Mouse (Mus musculus) fat pad, adult 2 months (tissue): ENCODE data around the gene Fstl1.

Source experiments
- DNase-seq: peaks from one replicate; pipeline ENCODE4 v3.0.0-alpha.2; 2011; ENCODE audit warnings: low read depth, low spot score; ENCODE audit errors: extremely low read depth

The Fstl1 gene

DNA sequence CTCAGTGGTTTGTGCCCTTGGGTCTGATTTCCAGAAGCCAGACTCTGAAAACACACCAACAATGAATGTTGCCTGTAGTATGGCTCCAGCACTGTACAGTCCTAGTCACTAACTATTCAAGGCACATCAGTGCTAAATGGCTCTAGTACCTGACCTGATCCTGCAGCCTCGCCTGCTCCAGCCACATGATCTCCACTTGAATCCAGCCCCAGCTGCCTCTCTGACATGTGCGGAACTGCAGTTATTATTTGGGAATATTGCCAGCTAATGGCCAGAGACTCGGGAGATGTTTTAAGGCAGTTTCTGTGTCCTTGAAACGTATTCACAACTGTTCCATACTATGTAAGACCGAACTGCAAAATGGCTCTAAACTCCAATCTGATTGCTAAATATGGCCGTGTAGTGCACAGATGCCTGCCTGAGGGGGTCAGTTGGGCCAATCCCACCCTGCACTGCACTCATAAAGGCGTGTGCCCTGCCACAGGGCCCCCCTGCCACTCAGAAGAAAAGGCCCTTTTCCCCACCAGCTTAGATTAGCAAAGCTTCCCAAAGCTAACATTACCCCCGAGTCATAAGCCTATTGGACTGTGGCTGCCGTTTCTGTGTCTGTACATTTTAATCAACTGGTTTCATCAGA, 11.0 kb downstream of the Fstl1 start:
- no peak for DNase-seq

DNA sequence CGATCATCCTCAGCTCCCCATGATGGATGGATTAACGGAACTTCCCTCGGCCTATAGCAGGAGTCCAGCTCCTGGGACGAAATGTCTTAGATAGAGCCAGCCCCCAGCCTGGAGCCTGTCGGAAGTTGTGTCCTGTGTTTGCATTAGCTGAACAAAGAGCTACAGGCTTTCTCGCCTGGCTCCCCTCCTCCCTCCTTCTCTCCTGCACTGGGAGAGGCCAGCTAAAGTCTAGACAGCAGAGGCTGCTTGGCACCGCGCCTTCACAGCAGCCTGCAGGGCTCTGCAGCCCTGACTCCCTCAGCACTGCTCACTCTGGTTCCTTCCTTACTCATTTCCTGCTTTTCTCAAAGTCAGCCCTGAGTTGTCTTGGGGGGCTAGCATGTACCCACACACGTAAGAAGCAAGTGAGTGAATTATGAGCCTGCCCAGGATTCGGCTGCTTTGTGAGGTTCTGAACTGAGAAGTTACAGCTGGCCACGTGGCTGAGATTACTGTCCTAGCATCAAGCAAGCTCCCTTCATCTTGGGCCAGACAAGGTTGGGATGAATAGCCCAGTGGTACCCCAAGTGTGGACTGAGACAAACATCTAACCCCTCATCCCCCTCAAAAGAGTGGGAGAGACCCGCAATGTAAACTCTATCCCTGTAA, 11.8 kb downstream of the Fstl1 start:
- DNase-seq, result no peak

DNA sequence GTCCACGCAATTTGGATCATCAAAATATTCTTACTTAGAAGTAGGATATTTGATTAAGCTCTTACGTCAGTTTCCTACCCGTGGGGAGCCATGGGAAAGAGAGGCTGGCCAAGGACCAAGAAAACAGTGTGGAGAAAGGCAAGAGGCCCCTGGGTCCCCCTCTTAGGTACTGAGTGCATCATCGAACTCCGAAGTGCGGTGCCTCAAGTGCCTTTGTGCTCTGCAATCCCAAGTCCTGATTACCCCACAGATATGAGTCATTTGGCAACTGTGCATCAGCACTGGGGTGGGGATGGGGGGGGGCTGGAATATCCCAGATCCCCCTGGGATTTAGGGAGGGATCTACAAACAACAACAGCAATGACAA, 12.3 kb downstream of the Fstl1 start:
- no peak for DNase-seq

DNA sequence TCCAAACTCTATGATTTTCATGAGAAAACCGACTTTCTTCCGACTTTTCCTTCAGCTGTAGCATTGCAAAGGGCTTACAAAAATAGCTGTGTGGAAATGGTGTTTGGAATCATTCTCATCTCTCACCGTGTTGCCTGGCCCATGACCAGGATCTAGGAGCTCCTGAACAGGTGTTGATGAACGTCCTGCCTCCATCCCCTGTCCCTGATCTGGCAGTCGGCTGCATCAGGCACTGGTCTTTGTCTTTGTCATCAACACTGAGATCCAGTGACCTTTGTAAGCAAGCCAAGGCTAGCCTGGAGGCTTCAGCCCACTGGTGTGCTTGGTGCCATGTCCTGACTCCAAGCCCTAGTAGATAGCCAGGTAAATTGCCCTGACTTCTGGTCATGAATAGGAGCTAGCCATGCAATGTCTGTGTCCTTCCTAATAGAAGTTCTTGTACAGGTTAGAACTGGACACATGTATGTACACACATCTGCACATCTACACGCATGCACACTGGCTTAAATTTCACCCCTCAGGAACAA, 12.8 kb downstream of the Fstl1 start:
- no peak for DNase-seq

DNA sequence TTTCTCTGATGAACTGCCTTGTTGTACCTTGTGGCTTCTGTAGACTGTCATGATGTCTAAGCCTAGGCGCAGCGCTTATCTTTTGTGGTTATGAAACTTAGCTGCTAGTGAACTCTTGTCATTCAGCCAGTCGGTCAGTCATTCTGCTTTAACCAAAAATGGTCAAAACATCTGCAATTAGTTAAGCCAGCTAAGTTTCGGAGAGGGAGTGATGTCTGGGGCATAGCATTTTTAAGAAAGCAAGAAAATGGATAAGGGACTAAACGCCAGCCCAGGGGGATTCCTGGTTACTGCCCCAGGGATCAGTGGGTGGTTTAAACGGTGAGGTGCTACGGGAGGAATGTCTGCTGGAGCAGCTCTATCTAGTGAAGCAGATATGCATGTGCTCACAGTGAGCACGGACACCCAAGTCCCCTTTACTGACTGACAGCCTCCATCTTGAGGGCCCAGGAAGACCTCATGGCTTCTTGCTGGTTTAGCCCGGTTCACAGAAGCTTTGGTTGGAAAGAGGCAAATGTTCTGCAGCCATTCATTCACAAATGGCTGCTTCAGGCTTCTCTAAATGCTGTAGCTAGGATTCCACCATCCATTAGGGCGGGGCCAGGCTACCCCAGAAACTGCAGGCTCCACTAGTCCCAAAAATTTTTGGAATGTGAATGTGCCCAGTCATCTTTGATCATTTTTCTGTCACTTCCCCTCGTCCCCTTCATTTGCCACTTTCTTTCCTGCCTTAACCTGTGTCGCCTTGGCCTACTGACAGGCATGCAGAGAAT, 13.5 kb downstream of the Fstl1 start:
- no peak for DNase-seq

DNA sequence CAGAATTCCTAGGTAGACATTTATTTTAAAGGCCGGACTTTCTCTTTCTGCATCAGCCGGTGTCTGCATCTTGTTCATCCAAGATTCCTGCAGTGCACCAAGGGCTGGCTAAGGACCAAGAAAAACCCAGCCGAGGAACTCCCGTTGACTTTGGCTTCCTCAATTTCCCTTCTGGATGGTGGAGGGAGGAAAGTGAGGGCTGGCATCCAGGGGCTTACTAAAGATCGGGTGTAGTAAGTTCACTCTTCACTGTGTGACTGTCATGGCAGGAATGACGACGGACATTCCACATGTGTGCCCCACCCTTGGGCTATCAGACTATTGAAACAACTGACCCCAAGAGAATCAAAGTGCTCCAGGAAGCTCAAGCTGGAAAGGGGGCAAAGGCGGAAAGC, 14.1 kb downstream of the Fstl1 start:
- DNase-seq, result no peak

DNA sequence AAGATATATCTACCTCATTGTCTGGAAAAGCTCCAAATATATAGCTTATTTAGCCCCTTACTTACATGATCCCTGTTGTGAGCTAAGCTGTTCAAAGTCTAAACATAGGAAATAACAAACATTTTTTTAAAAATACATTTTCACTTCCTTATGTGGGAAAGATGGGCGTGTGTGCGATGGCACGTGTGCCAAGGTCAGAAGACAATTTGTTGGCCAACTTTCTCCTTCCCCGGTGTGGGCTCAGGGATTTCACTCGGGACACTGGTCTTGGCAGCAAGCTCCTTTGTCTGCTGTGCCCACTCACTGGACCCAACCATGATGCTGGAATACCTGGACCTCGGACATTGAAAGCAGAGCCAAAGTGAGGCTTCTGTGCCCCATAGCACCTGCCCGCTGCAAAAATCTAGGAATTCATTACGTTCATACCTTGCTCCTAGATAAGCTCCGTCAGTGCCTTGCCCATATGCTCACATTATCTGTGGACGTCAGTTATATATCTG, 19.0 kb downstream of the Fstl1 start:
- DNase-seq, result no peak

DNA sequence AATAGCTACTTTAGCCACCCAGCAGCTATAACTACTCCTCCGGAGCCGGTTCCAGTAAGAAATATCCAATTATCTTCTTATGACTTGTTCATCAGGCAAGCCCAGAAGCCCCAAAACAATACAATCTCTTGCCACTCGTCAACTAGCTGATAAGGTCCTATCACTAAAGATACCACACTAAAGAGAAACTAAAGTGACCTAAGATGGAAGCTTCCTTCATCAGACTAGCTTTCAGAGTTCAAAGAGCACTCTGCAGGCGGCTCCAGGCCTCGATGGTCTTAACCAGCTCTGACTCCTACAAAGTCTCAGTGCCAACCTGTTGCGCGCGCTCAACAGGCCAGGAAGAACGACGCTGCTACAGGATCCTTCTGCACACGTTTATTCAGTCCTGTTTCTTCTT, 19.6 kb downstream of the Fstl1 start:
- DNase-seq, result no peak

DNA sequence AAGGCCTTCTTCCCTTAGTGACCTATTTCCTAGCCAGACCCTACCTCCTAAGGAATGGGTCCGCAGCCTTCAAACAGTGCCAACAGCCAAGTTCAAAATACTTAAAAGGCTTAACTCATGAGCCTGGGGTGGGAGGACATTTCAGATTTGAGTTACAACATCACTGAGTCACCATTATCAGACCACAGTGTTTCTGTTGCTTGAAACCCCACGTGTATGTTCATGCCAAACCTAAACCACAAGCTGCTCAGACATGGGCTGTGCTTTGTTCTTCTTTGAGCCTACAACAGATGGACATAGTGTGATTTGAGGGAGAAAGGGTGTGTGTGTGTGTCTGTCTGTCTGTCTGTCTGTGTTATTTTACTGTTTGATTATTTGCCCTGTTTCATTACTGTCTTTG, 24.4 kb downstream of the Fstl1 start:
- DNase-seq, result no peak

DNA sequence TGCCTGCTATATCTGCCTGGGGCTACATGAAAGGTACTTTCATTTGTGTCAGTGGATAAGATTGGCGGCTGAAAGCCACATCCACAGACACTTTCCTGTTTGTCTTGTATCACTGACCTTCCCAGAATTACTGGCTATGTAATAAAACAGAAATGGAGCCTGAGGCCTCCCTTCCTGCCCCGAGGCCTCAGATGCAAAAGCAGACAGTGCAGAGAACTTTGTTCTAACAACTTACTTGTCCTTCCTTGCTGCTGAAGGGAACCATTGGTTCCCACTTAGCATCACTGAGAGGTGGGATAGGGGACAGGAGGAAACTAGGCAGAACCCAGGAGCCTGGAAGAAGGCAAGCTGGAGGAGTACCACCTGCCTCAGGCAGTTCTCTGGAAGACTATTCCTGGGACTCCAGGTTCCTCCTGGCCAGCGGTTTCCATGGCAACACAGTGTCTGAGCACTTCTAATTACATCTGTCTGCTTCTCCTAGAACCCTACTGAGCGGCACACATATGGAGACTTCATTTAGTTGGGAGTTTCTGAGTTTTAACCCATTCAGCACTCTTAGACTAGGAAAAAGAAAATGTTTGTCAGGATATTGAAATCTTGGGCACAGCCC, 26.1 kb downstream of the Fstl1 start:
- no peak for DNase-seq

DNA sequence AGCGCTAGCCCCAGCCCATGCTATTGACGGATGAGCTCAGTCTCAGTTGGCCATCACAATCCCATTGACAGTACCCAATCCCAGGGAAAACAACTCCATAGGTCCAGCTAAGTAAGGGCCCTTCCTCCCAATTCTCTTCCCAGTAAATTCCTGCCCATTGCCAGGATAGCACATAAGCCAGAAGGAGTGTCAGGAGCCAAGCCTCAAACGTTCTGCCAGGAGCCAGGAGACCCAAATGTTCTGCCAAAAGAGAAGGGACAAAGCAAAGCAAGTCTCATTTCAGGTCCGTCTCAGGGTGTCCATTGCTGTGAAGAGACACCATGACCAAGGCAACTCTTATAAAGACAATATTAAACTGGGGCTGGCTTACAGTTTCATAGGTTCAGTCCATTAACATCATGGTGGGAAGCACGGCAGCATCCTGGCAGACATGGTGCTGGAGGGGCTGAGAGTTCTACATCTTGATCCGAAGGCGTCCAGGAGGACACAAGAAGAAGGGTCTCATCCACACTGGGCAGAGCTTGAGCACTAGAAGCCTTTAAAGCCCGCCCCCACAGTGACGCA, 26.8 kb downstream of the Fstl1 start:
- DNase-seq, result no peak

DNA sequence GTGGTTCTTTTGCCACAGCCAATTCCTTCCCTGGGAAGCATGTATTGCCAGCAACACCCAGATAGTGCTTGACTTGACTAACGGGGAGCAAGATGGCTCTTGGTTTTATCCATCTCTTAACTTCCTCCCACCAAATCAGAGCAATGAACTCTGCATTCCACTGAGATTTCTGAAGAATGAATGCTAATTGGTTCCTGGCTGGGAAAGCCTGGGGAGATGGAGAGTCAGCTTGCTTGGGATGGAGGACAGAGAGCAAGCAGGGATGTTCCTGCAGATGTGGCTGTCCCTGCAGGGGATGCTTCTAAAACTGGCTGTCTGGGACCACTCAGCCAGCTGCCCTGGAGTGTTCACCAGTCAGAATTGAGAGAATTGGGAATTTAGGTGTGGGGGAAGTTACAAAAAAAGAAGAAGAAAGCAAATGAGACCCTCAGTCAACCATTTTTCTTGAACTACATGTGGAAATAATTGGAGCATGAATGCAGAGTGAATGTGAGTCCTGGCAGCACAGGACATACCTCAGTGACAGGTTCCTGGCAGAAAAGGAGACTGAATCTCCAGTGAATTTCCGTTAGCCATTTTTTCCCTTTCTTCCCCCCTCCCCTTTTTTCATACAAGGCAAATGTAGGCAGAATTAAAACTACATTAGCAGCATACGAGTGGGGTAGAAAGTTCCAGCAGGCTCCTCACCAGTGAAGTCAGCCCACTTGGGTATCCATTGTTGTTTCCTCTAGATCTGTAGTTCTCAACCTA, 29.2 kb downstream of the Fstl1 start:
- no peak for DNase-seq

DNA sequence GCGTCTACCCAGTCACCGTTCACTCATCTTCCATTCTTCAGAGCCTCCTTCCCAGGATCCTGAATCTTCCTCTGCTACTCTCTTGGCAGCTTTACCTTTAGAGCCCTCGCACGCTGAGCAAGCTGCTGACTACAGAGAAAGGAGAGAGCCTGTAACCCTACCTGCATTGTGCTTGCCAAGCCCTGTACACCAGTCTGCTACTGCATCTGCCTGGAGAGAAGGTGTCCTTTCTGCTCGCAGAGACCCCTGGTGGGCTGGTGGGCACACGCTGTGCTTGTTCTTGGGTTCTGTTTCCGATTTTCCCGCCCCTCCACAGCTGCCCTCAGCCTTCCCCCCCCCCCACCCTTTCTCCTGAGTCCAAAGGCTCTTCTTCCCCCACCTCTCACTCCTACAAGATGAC, 30.6 kb downstream of the Fstl1 start:
- DNase-seq, result no peak

DNA sequence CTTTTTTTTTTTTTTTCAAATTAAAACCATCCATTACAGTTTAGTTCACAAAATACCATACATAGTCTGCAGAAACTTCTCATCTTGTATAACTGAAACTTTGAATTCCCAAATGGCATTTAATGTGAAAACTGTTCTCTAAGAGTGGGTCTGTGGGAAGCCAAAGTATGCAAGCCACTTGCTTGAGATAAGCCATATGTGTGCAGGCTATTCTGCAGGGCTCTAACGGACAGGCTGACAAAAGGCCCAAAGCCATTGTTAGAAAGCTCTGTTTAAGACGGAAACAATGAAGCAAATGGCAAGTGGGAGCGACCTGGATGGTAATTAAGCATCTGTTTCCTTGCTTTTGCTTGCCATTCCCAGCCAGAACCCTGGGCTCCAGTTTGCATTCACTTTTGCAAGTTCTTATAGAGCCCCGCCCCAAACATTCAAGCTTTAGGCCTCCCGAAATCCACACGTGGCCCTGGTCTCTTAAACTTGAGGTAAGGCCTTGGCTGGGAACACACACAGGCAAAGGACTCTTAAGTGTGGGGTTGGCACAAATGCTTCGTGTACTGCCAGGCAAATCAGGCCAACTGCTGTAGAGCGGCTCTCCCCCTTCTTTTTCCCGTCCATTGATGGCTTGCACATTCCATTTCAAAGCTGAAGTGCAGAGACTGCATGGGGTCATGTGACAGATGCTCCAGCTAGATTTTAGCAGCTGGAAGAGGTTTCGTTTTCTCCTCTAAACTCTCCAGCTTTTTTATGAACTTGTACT, 32.4 kb downstream of the Fstl1 start:
- DNase-seq, result no peak

DNA sequence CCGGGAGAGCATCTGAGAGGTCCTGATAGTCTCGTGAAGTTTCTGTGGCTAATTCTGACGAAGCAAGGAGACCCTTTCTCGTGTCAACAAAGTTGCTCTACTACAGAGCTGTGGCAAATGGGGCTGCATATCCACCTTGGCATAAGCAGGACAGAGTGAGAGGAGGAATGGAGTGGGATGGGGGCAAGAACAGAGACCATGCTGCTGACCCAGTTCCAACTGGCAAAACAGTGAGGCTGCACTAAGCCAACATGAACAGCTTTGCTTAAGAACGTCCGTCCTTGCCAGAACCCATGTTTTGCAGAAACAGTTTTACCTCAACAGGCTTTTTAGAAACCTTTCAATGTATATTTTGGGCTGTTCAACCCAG, 32.9 kb downstream of the Fstl1 start:
- no peak for DNase-seq

DNA sequence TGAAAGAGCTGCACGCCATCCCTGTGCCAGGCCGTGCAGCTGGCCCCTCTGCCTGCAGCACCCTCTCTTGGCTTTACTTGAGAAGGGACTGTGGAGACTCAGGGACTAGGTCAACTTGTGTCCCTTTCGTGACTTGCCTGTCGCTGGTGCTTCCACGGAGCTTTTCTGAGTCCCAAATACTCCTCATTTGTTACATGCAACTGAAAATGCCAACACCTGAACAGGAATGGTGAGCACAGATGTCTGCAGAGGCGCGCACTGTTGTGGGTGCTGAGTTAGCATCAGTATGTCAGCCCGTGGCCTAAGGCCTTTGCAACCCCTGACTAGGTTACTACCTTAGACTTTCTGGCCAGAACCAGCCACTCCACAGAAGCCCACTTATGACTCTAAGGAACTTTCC, 35.2 kb downstream of the Fstl1 start:
- no peak for DNase-seq

DNA sequence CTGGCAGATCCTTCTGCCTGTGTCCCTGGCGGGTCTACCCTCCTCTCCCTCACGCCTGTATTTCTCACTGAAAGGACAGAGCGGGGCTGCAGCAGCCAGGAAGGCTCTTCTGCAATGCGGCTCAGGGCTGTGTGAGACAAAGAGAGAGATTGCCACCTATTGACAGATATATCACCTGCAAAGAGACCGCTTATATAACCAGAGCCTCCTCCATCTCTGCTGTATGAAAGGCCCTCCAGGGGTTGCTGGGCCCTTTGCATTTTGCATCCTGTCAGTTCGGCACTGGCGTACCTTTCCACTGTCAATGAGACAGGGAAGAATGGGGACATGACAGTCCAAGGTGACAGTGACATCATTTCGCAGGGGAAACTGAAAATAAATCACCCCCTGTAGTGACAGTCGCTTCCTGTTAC, 35.8 kb downstream of the Fstl1 start:
- no peak for DNase-seq

DNA sequence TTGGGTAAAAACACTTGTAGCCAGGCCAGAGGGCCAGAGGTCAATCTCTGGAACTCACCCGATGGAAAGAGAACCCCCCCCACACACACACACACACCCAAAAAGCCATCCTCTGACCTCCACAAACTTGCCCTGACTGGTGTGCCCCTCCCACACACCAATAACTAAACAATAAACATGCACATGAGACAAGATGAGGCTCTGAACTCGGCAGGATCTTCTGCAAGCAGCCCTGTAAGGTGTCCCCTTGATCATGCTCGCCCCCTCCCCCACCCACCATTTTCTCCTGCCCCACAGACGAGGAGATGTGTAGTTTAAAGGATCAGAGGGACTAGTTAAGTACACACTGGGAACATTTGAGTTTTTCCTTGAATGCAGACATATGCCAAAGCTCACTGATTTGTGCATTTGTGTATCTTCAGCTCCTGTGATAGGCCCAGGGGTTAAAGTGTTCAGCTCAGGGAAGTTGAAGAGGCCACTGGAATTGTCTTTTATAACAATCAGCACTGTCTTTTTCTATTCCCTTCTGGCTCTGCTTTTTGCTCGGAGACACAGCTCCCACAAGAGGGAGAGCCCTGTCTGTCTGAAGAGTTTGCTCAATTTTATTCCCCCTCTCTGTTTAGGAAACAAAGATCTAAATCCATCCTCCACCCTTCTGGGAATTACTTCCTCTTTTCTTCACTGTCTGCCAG, 37.2 kb downstream of the Fstl1 start:
- no peak for DNase-seq

DNA sequence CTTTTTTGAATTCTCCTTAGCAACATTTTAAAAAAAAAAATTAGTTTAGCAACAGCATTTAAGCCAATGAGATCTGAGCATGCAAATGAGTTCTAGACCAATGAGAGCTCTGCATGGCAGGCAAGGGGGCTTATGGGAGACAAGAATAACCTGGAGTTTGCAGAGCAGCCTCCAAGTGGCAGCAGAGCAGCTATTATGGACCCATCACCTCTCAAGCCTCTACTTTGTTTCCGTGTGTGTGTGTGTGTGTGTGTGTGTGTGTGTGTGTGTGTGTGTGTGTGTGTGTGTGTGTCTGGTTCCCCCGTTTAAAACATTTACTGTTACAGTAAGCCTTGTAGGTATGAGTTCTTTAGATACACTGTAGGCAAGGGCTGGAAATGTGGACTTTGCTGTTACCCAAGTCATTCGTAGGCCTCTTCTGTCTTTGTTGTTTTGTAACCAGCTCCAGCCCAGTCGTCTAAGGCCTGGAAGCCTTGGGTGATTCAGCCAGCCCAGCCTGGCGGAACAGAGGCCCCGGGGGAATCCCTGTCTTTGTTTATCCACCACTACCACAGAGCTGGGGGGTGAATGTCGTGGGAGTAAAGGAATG, 37.8 kb downstream of the Fstl1 start:
- DNase-seq, result peak; percentile 31
